Mouse (Mus musculus) lung, postnatal 4 days (tissue): Measurements from ENCODE around the gene Slc37a2.
"Not testable (repeated sequence)": the region's sequence is repeated elsewhere in the genome, so short reads cannot be mapped to it uniquely, and the experiment has no call there.

Experiments used
- DNase-seq, 2 experiments: peaks; one replicate each; pipeline ENCODE4 v3.0.0; 2021

Slc37a2 gene

GRCm38 (mm10) chr9:37255149-37255888 lies at the start of gene Slc37a2:
TSS of gene Slc37a2 (minus strand) at chr9:37255738.
- peak; percentile 66 to 78 for DNase-seq

DNA sequence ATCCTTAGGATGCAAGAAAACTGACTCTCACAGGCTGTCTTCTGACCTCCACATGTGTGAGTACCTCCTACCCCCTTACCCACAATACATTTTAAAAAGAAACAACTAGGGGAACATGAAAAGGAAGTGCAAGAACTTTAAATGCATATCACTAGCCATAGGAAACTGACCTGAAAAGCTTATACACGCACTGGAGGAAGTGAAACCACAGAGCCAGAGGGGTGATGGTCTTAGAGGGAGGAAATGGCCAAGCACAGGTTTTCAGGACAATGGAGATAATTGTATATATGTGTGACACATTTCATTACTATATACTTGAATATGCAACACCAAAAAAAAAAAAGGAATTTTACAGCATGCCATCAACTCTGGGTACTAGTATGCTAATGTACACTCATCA lies 46.2 kb upstream of the Slc37a2 start:
- no peak for DNase-seq

DNA sequence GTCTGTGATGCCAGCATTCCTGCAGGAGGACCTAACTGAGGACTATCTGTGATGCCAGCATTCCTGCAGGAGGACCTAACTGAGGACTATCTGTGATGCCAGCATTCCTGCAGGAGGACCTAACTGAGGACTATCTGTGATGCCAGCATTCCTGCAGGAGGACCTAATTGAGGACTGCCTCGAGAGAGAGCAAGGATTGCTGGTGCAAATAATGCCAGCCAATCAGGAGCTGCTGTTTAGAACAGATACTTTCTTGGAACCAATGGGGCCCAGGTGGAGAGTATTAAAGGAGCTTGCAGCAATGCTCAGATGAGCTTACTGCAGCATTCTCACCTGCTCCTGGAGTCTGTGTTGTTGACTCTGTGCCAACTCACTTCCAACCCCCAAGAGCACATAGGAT lies 45.0 kb upstream of the Slc37a2 start:
- DNase-seq = not testable (repeated sequence)

GRCm38 (mm10) chr9:37295586-37295985 lies 40.0 kb upstream of the Slc37a2 start:
- no peak for DNase-seq

- no peak for DNase-seq
These were observed 11.1 kb upstream of the Slc37a2 start for GRCm38 (mm10) chr9:37266622-37267021.

DNA sequence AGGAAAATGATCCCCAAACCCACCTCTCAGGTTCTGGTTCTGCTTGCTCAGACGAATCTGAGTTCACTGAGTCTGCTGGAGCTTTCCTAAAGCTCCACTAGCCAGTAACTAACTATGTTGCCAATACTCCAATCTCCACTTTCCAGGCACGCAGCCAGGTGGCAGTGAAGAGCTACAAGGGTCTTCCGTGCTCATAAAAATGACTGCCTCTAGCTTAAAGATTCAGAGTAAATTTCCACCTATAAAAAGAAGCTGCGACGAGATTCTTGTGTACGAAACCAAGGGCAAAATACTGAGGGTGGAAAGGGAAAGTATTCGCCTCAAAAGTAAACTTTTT lies 319 bp upstream of the Slc37a2 start:
- peak; percentile 56 to 70 for DNase-seq

DNA sequence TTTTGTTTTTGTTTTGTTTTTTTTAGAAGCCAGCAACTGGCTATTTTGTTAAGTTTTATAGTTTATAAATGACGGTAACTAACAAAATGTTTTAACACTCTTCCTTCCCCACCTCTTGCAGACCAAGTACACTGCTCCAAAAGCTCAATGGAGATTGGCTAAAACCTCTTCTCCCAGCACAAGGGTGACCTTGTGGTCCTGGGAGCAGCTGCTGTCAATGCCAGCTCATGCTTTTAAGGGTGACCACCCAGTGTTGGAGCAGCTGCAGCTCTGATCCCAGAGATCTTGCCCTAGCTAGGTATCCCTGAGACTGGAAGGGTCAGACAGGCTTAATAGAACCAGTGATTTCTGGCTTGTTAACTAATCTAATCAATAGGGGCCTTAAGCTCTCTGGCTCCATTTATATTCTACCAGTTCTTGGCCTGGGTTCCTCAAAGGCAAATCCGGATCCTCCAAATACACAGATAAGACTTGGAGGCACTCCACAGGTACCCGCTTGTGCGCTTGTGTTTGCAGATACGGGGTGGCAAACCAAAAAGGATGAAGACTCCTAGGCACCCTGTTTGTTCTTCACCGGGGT lies 917 bp downstream of the Slc37a2 start:
- no peak for DNase-seq

DNA sequence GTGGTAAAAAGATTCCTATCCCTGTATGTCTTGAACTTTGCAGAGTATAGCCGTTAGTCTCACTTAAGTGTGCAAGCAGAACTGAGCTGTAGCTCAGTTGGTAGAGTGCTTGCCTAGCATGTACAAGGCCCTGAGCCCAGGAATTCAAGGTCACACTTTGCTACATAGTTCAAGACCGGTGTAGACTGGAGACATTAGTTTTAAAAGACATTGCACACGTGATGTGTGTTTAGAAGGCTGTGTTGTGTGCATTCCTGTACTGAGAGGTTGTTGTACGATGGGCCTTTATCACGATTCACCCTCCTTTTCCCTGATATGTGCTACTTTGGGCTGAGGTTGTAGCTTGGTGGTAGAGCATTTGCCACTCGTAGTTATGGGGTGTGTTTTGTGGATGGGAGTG lies 4.9 kb downstream of the Slc37a2 start:
- no peak for DNase-seq

GRCm38 (mm10) chr9:37249976-37250375 lies 5.6 kb downstream of the Slc37a2 start:
- DNase-seq = no peak

DNA sequence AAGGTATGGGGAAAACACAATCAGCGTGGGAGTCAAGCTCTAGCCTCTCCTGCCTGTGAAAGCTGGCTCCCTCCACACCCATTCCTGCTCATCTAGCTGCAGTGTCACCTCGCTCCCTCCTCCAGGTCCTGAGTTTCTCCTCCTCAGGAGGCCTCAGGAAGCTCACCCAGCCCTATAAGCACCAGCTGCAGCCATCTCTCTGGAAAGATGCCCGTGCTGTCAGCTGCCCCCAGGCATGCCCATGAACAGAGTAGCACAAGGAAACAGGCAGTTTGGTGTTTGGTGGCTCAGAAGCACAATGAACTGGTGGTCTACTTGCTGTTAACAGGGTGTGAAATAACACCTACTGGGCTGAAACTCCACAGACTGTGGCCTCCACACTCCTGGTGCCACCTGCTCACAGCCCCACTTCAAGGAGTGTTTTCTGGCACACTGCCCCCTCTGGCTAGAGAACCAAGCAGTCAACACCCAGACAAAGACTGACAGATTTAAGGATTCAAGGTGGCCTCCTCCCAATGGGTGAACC lies 7.1 kb downstream of the Slc37a2 start:
- no peak for DNase-seq

GRCm38 (mm10) chr9:37247429-37247828 lies 8.1 kb downstream of the Slc37a2 start:
- peak in 1 of 2 experiments; percentile 60 for DNase-seq

DNA sequence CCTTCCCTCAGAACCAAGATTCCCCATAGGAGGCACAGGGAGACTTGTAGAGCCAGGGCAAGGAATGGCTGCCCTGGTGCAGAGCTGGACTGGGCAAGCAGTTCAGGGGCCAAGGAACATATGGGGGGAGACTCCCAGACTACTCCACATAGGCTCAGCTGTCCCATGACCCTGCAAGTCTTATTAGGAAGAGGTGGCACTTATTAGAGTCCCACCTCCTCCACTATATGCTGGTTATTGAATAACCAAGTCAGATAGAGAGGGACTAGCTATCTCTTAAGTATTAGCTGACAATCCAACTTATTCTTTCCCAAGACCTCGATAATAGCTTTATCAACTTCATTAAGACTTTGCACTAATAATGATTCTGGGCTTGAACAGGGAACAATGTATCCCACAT lies 9.7 kb downstream of the Slc37a2 start:
- no peak for DNase-seq

DNA sequence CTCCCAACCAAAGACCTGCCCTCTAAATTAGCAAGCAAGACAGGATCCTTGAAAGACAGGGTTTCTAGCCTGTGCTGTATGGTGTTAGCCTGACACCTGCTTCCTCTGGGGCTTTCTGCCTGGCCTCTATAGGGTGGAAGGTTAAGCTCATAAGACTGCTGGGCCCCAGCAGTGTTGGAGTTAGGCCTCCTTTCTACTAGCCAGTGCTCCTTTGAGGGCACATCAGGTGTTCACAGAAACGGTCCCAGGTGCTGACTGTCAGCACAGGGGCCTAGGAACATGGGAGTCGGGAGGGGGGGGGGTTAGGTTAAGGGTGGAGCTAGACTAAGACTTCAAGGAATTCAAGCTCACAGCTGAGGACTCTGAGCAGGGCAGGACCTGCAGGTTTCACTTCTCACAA lies 10.1 kb downstream of the Slc37a2 start:
- DNase-seq = no peak

- no peak for DNase-seq
These were observed 10.9 kb downstream of the Slc37a2 start for GRCm38 (mm10) chr9:37244600-37244999.

DNA sequence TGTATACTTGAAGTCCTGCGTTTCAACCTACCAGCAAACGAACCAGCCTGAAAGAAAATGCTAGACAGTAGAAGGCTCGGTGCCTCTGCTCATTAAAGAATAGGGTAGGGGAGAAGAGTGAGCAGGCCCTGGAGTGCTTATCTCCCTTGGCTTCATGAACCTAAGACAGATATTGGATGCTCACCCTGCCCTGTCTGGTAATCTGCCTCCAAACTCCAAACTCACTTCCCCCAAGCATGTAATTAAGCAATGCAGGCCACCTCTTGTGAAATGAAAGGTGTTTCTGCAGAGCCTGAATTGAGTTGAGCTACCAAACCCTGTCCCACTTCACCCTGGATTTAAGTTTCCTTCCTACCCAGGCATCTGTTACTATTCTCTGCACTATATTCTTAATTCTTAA lies 12.8 kb downstream of the Slc37a2 start:
- no peak for DNase-seq

- DNase-seq = peak in 1 of 2 experiments; percentile 14
These were observed 19.4 kb downstream of the Slc37a2 start for GRCm38 (mm10) chr9:37235951-37236737.

DNA sequence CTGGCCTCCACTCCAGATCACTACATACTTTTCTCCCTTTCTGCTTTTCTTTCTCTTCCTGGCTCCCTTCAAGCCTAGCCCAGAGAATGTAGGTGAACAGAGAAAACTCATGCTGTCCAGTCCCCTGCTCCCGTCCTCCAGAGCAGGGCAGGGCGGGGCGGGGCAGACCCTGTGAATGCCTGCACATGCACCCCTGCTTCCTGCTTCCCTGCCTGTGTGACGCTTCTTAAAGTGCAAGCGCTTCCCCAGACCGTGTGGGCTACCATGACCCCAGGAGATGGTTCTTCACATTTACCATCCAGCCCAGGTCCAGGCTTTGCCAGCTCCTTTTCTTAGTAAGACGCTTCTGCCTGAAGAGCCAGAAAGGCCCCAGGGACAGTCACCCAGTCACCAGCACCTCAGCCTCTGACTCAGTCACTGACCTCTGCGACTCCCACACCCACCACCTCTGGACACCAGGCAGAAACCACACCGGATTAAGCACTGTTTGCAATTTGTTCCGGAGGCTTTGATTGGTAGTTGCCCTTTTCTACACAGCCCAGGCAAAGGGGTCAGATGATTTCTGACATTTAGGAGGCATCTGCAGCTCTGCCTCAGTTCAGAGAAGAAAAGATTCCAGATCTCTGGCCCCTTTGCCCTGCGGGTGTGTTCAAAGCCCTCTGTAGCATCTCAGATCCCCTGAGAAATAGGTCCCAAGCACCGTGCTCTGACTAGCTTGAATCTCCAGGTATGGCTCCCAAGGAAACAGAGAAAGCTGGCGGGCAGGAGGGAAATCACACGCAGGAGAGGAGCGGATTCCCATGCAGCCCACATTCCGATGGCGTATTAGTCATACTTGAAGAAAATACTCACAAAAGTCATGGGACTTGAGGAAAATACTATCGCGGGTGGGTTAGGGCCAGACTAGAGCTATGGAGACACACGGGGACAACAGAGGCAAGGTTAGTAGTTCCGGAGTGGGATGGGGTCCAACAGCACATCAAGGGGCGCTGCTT lies 23.0 kb downstream of the Slc37a2 start:
- DNase-seq = peak in 1 of 2 experiments; percentile 9

- no peak for DNase-seq
These were observed 24.9 kb downstream of the Slc37a2 start for GRCm38 (mm10) chr9:37230486-37231195.

- DNase-seq = peak in 1 of 2 experiments; percentile 66
These were observed 25.6 kb downstream of the Slc37a2 start for GRCm38 (mm10) chr9:37229880-37230325.

DNA sequence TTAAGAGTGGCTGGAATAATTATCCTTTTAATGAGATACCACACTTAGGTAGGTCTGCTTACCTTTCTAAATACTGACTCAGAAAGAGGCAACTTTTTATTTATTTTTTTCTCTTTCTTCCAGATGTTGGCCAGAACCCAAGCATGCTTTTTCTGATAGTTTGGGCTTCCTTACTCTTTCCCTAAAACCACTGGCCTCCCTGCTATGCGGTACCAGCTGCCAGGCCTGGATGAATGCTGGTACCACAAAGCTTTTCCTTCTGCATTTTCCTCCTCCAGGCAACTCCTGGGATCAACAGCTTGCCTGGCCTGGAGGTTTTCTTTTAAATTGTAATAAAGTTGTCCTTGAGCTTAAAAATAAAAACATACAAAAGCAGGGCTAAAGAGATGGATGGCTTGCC lies 30.0 kb downstream of the Slc37a2 start:
- no peak for DNase-seq

DNA sequence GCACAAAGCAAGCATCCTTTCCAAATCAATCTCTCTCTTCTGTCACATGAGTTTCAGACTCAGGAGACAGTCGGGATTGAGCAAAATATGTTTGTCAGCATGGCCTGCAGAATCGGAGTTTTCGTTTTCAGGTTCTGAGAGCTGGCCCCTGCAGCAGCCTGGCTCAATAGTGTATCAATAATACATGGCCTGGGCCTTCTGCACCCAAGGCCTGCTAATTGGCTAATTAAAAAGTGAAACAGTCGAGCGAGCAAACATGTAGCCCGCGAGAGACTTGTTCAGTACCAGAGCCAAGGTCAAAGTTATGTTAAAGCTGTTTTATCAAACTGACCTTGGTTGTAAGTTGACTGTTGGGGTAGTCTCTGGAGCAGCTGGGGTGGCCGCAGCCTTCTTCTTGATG lies 34.8 kb downstream of the Slc37a2 start:
- no peak for DNase-seq
